Mouse (Mus musculus) neural tube, embryonic 11.5 days (tissue): ENCODE measurements around the gene Pon1. TPM values are rescaled to one million over a fixed set of nuclear protein-coding genes. Genes with fewer than 3 reads are reported as not detected.

Source experiments
- ATAC-seq: fragments of 200-750 bp; cut with Nextera tagmentation; 2 replicates; pipeline ENCODE4 v1.8.0; 2017; ENCODE audit warnings: moderate number of reproducible peaks, mild to moderate bottlenecking, moderate TSS enrichment, moderate library complexity; ENCODE audit not compliant: insufficient read depth, low FRiP score, low TSS enrichment
- DNase-seq: peaks from one replicate; pipeline ENCODE4 v3.0.0-alpha.2; 2015; ENCODE audit warnings: low spot score
- H3K27ac ChIP-seq: fragments of 300-500 bp; sonication (generic); 2 replicates; pipeline ENCODE4 v1.5.1; 2014; ENCODE audit warnings: low read depth, mild to moderate bottlenecking, low read length
- H3K27me3 ChIP-seq: fragments of 300-500 bp; sonication (generic); 2 replicates; pipeline ENCODE4 v1.6.1; 2014; ENCODE audit warnings: mild to moderate bottlenecking, low read length, mixed read lengths; ENCODE audit not compliant: control insufficient read depth, insufficient read depth
- H3K36me3 ChIP-seq: fragments of 300-500 bp; sonication (generic); 2 replicates; pipeline ENCODE4 v1.6.1; 2014; ENCODE audit warnings: mild to moderate bottlenecking, low read length, moderate library complexity, mixed read lengths; ENCODE audit not compliant: control insufficient read depth, insufficient read depth
- H3K4me1 ChIP-seq: fragments of 300-500 bp; sonication (generic); 2 replicates; pipeline ENCODE4 v1.6.1; 2014; ENCODE audit warnings: low read length, mixed read lengths; ENCODE audit not compliant: control insufficient read depth, insufficient read depth
- H3K4me2 ChIP-seq: fragments of 300-500 bp; sonication (generic); 2 replicates; pipeline ENCODE4 v1.6.1; 2014; ENCODE audit warnings: low read depth, mild to moderate bottlenecking, moderate library complexity
- H3K4me3 ChIP-seq: fragments of 300-500 bp; sonication (generic); 2 replicates; pipeline ENCODE4 v1.5.1; 2014; ENCODE audit warnings: low read depth, low read length
- H3K9ac ChIP-seq: fragments of 300-500 bp; sonication (generic); 2 replicates; pipeline ENCODE4 v1.6.1; 2014; ENCODE audit warnings: mild to moderate bottlenecking, low read length
- H3K9me3 ChIP-seq: fragments of 300-500 bp; sonication (generic); 2 replicates; pipeline ENCODE4 v1.6.1; 2016; ENCODE audit warnings: low read length; ENCODE audit not compliant: control insufficient read depth
- WGBS: fragments of 180-500 bp; shearing (Covaris S2); extraction: QIAGEN DNeasy Blood & Tissue Kit; methylation state at CpG from one replicate; pipeline ENCODE4 v1.1.7; 2014; 5-methylcytosine and 5-hydroxymethylcytosine counted together
- polyA plus RNA-seq: library from polyadenylated mRNA; unstranded; fragments of >200 nt; fragmentation: Nextera tagmentation; extraction: Ambion mirVana; gene quantifications from 2 replicates; pipeline ENCODE4 v1.2.1, GENCODE M21; 2014

Pon1 gene
- polyA plus RNA-seq, 1 experiment from 2014 or later, result not detected

GRCm38 (mm10) chr6:5171418-5171817 lies 22.3 kb downstream of the Pon1 start:
- DNase-seq, result no peak
- Histone ChIP-seq H3K36me3 (no peaks in the 10 kb centered on the region), H3K9me3 (no peaks in the 10 kb centered on the region), H3K4me1 (no peaks in the 10 kb centered on the region), H3K9ac (no peak overlapping the region), H3K27ac (no peak overlapping the region), H3K4me2 (no peak overlapping the region), H3K27me3 (no peaks in the 10 kb centered on the region), H3K4me3 (no peak overlapping the region)
- ATAC-seq, result no peak
- WGBS, result 75% methylated on average over 4 of the region's 4 CpGs

DNA sequence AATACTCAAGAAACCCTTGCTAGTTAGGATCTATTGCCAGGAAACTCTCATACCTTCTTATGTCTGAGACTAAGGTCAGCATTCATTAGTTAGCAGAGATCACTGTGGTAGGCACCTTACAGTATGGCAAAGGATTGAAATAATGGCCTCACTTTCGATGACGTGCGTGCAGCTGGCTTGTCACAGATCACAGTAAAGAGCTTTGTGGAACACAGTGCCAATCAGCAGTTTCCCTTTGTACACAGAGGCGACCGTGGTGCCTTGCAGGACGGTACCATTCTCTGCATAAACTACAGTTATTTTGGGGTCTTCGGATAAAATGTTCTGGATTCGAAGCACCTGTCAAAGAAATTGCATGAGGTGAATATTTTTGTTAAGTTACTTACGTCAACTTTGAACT lies 25.6 kb downstream of the Pon1 start:
- H3K27ac ChIP-seq, result no peak overlapping the region
- no peak for DNase-seq
- no peak for ATAC-seq
- H3K36me3 ChIP-seq, result no peaks in the 10 kb centered on the region
- H3K9me3 ChIP-seq, result no peaks in the 10 kb centered on the region
- H3K4me2 ChIP-seq, result no peak overlapping the region
- no peak overlapping the region for H3K4me3 ChIP-seq
- no peaks in the 10 kb centered on the region for H3K4me1 ChIP-seq
- 88% methylated on average over 9 of the region's 9 CpGs for WGBS
- H3K27me3 ChIP-seq, result no peaks in the 10 kb centered on the region
- no peak overlapping the region for H3K9ac ChIP-seq

DNA sequence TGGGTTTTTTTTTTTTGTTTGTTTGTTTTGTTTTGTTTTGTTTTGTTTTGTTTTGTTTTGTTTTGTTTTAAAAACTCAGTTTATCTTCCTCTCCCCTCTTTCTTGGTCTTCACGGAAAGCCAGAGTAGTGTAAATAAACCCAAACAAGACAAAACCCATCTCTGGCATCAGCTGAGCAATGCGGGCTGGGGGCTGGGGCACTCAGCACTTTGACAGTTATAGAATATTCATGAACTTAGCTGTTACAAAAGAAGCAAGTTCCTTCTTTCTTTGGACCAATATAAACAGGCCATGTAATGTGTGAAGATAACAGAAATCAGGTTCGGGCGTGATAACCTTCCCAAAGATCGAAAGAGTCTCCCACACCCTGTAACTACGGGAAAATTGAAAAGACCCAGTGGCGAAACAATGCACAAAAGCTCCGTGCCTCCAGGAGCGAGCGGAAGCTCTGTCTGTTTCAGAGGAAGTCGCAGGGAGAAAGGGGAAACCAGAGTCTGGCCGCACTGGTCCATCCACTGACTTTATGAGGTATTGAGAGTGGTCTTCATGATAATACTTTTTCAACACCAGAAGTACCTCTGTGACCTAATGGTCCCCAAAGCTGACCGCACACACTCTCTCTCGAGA lies 26.6 kb downstream of the Pon1 start:
- Histone ChIP-seq H3K4me2 (peak overlapping the region; percentile 9; the same call in 1 of the 2 replicates), H3K9ac (no peak overlapping the region), H3K27me3 (no peaks in the 10 kb centered on the region), H3K27ac (no peak overlapping the region), H3K36me3 (no peaks in the 10 kb centered on the region), H3K4me3 (no peak overlapping the region), H3K4me1 (no peaks in the 10 kb centered on the region), H3K9me3 (no peaks in the 10 kb centered on the region)
- 61% methylated on average over 14 of the region's 14 CpGs for WGBS
- peak; percentile 45; the same call in 1 of the 2 replicates for ATAC-seq
- DNase-seq, result peak; percentile 14

DNA sequence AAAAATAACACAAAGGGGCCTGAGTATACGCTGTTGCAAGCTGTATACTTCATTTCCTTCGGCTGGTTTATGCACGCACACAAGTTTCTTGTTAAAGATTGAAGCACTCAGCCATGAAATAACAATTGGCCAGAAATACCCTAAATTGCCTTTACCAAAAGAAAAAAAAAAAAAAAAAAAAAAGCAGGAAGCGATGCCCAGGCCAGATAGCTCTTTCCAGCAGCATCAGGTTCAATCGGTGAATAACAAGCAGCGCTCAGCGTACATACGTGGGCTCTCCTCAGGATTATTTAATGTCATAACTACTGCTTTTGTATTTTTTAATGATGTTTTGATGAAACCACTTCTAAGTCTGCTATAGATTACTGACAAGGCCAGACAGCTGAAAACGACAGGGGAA lies 28.9 kb downstream of the Pon1 start:
- H3K4me2 ChIP-seq, result no peak overlapping the region
- ATAC-seq (no peak), DNase-seq (no peak)
- H3K27me3 ChIP-seq, result no peaks in the 10 kb centered on the region
- H3K27ac ChIP-seq, result no peak overlapping the region
- H3K9me3 ChIP-seq, result no peaks in the 10 kb centered on the region
- H3K4me1 ChIP-seq, result no peaks in the 10 kb centered on the region
- no peak overlapping the region for H3K9ac ChIP-seq
- H3K4me3 ChIP-seq, result no peak overlapping the region
- 85% methylated on average over 9 of the region's 9 CpGs for WGBS
- H3K36me3 ChIP-seq, result no peaks in the 10 kb centered on the region

DNA sequence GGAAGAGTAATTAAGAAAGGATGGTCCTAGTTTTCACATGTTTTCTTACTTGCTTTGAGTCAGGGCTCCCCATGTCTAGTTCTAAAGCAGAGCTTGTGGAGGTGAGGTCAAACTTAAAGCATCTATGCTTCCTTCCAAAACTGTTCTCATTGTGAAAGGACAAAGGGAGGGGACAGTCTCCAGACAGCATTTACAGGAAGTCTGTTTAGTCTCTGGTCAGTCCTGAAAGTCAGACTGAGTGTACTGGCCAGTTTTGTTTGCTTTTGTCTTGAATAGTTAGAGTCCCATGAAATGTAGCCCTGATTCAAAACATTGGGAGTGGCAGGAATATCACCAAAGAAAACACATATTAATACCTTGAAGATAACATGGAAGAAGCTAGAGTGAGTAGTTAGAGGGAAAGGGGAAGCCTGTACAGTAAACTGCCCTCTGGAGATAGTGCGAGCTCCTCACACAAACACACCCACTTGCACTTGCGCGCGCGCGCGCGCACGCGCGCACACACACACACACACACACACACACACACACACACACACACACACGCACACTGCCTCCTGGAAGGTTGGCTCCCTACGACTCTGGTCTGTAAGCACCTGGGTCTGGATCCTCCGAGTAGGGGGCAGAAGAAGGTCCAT lies 30.1 kb downstream of the Pon1 start:
- WGBS, result 95% methylated on average over 13 of the region's 14 CpGs
- Histone ChIP-seq H3K36me3 (no peaks in the 10 kb centered on the region), H3K9ac (no peak overlapping the region), H3K4me3 (no peak overlapping the region), H3K4me2 (no peak overlapping the region), H3K27me3 (no peaks in the 10 kb centered on the region), H3K4me1 (no peaks in the 10 kb centered on the region), H3K27ac (no peak overlapping the region), H3K9me3 (no peaks in the 10 kb centered on the region)
- DNase-seq (no peak), ATAC-seq (no peak)

DNA sequence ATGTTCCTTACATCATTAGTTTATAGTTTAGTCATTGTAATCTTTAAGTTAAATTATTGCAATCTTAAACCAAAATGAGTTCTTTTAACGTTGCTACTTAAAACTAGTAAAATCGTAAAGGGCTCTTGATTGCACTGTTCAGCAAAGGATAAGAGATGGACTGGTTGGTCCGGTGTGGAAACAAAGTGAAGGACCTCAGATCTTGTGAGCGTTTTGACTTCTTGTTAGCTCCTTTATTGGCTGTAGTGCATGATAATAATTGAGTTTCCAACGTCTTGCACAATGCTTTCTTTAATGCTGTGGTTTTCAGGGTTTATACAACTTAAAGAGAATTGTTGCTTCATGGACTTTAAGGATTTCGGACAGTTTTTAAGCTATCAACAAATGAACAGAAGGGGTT lies 31.7 kb downstream of the Pon1 start:
- WGBS, result 89% methylated on average over 6 of the region's 6 CpGs
- Histone ChIP-seq H3K36me3 (no peaks in the 10 kb centered on the region), H3K27me3 (no peaks in the 10 kb centered on the region), H3K9ac (no peak overlapping the region), H3K27ac (no peak overlapping the region), H3K4me1 (no peaks in the 10 kb centered on the region), H3K4me2 (no peak overlapping the region), H3K9me3 (no peaks in the 10 kb centered on the region), H3K4me3 (no peak overlapping the region)
- ATAC-seq (no peak), DNase-seq (no peak)

GRCm38 (mm10) chr6:5159385-5159791 lies 34.4 kb downstream of the Pon1 start:
- no peak overlapping the region for H3K27ac ChIP-seq
- 83% methylated on average over 7 of the region's 7 CpGs for WGBS
- no peak for ATAC-seq

DNA sequence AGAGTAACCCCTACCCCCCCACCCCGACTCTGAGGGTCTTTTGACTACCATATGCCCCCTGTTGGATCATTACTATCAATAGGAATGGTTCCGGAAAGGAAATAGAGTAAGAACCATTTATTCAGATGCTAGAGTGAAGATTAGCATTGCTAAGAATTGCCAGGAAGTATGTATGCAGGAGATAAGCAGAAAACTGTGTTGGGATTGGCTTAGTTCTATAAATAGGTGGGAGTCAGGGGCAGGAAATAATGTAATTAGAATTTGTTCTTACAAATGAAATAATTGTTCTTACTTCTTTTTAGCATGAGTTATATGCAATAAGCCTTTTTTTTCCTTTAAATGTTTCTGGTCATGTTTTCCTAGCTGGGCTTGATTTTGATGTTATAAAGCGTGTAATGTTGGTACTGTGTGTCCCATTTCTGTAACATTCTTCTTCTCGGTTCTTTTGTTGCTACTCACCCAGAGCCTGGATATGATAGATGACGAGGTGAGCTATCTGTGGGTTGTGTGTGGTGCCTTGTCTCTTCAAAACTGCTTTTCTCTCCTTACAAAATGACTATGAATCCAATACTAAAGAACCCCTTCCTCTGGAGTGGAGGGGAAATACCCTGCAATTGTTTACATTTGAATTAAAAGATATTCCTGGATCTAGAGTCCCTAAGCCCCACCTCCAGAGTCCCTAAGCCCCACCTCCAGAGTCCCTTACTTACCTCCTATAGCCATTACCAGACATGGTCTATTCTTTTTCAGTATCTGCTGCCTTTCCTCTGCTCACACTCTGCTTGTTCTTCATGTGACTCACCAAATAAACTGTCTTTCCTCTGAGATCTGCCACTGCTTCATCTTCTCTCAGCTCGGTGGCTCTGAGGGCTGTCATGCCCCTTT lies 37.0 kb downstream of the Pon1 start:
- H3K4me1 ChIP-seq, result no peaks in the 10 kb centered on the region
- 87% methylated on average over 6 of the region's 6 CpGs for WGBS
- no peaks in the 10 kb centered on the region for H3K36me3 ChIP-seq
- ATAC-seq, result no peak
- H3K27me3 ChIP-seq, result no peaks in the 10 kb centered on the region
- H3K9me3 ChIP-seq, result no peaks in the 10 kb centered on the region
- no peak for DNase-seq
- H3K27ac ChIP-seq, result no peak overlapping the region
- no peak overlapping the region for H3K4me3 ChIP-seq
- H3K4me2 ChIP-seq, result no peak overlapping the region
- no peak overlapping the region for H3K9ac ChIP-seq

More at GRCm38 (mm10) chr6:5159385-5159791, 34.4 kb downstream of the Pon1 start:
- Histone ChIP-seq H3K4me1 (no peaks in the 10 kb centered on the region), H3K4me2 (no peak overlapping the region), H3K9ac (no peak overlapping the region), H3K4me3 (no peak overlapping the region), H3K9me3 (no peaks in the 10 kb centered on the region), H3K36me3 (no peaks in the 10 kb centered on the region), H3K27me3 (no peaks in the 10 kb centered on the region)
- no peak for DNase-seq
